Mouse (Mus musculus) spleen, embryonic (tissue): ENCODE measurements around the gene Tob1.

ENCODE experiments used
- CTCF ChIA-PET: fragments of 350-600 bp; sonication (Branson Sonifier 250); formaldehyde crosslinking; loops from one replicate; lab custom pipeline; 2022; lab: Charles Lee

Tob1 gene

GRCm38 (mm10) chr11:94229207-94229960, 18.1 kb downstream of the Tob1 start:
- CTCF ChIA-PET: interaction anchor here (0.7 kb wide), 1 partner anchor 607 kb away, joined by 3 read pairs; no protein-coding TSS in a partner anchor

DNA sequence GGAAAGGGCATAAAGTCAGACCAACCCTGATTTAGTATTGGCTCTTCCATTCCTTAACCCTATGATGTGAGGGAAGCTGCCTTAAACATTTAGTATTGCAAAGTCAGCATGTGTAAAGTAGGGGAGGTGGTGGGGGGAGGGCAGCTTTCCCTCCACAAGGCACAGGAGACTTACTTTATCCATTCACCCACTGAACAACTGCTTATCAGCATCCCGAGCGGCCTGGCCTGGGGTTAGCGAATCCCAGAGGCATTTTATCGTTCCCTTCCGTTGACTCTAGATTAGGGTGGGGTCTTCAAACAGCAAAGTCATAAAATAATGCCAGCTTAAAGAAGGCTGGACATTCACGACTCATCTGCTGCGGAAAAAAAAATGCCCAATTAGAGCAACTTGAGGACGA, 19.0 kb downstream of the Tob1 start:
- CTCF ChIA-PET: interaction anchor here (0.7 kb wide), 1 partner anchor 111 kb away, joined by 7 read pairs; no protein-coding TSS in a partner anchor

GRCm38 (mm10) chr11:94231821-94232552, 20.7 kb downstream of the Tob1 start:
- CTCF ChIA-PET: no interaction called here

DNA sequence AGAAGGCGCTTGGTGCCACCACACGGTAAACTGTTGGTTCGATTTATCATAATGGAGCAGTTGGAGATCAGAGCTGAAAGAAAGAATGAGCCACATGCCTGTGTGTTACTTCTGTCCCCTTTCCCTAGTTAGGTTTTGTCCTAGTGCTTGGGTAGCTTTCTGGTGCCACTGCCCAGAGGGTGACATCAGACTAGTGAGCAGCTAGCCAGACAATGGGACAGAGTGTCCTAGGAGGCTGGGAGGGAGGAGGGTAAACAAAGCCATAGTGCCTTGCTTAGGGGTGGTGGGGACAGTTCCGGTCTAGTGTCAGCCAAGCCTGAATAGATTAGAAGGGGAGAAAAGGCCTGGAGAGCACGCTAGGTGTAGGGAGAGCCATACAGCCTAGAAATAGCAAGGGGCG, 22.2 kb downstream of the Tob1 start:
- CTCF ChIA-PET: no interaction called here

DNA sequence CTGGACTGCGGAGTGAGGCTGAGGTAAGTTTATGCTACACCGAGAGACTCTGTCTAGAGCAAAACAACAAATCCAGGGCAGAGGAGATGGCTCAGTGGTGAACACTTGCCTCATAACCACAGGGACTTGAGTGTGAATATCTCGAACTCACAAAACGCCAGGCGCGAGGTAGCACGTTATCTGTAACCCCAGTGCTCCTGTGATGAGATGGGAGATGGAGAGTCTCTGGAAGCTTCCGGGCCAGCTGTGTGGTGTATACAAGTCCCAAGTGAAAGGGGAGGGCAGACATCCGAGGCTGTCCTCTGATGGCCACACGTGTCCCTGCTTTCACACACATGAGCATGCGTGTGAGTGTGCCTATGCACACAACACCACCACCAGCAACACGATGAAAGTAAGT, 23.1 kb downstream of the Tob1 start:
- CTCF ChIA-PET: no interaction called here

- CTCF ChIA-PET: no interaction called here
Measured at GRCm38 (mm10) chr11:94234857-94235256, 23.6 kb downstream of the Tob1 start.

DNA sequence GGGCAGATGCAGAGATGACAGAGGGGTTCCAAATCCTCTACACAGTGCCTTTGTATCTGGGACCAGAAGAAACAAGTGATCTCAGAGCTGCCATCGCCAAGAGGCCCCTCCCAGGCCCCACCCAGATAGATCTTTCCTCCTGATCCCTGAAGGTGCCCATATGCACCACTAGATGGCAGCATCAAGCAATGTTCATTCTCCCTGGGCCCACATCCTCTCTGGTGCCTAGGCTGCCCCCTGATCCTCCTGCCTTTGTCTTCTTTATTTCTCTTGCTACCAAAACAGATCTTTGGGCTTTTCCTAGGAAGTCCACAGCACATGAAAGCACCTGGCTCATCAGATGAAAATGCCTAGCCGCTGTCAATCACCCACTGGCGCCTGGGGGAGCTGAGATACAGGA, 24.8 kb downstream of the Tob1 start:
- CTCF ChIA-PET: interaction anchor here (0.6 to 1.6 kb wide), 2 partner anchors 41 to 284 kb away, joined by 5 to 15 read pairs; no protein-coding TSS in a partner anchor

- CTCF ChIA-PET: no interaction called here
Measured at GRCm38 (mm10) chr11:94238786-94239185, 27.5 kb downstream of the Tob1 start.

DNA sequence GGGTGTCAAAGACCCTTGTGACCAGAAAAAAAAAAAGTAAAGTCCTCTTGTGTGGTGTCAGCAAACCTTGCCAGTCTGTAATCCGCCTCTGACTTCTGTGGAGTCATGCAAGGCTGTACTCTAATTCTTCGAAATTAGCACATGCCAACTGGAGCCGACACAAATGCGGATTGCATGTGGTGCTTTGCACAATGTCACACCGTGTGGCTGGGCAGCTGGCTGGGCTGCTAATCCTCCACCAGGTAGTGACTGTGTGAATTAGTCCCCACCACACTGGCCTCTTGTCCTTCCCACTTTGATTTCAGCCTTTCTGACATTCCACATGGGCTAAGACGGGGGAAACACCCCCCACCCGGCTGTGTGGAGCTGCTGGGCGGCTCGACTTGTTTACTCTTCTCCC, 28.5 kb downstream of the Tob1 start:
- CTCF ChIA-PET: no interaction called here

- CTCF ChIA-PET: interaction anchor here (0.6 kb wide), 1 partner anchor 26 kb away, joined by 5 read pairs; no protein-coding TSS in a partner anchor
Measured at GRCm38 (mm10) chr11:94242760-94243421, 31.6 kb downstream of the Tob1 start.

- CTCF ChIA-PET: no interaction called here
Measured at GRCm38 (mm10) chr11:94243422-94244180, 32.3 kb downstream of the Tob1 start.

DNA sequence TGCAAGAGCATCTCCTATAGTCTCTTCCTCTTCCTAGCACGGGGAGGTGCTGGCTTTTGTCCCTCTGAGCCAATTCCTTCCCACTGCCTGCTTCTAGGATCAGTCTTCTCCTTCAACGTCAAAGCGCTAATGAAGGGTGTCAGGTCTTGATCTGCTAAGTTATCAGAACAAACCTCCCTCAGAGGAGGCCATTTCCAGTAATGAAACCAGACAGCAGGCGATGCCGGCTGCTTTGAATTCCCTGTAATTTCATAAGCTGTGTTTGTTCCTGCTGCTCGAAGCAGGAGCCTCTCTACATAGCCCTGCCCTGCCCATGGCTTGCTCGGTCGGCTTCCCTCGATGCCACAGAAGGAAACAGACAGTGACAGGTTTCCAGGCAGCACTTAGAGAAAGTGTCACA, 33.1 kb downstream of the Tob1 start:
- CTCF ChIA-PET: no interaction called here

DNA sequence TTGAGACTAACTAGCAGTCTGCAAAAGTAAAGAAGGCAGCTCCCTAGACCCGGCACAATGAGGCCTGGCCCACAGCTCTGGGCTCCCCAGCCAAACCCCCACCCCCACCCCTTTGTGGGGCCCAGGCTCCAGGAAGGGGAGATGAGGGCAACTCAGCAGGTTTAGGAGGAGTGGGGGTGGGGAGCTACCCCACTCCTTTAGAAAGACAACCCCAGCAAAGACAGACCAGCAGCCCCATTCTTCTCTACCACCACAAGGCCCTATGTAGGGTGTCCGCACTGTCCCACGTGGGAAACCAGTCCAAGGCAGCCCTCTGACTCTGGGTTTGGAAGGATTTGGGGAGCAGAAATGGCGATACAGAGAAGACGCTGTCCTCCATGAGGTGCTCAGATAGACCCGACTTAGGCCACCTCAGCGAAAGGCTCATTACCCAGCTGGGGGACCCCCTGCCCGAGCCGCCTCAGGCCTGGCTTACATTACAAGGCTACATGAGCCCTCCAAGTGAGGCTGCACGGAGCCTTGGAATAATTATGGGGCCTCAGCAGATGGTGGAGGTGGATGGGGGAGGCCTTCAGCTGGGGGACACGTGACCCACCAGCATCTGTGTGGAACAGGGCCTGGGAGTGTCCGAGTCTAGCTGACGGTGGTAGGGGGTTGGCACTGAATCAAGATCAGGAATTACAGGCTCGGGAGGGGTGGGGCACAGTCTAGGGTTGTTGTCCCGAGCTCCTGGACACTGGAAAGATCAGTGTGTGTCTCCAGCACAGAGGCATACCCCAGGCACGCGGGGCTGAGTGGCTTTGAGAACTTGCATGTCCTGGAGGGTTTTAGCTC, 34.9 kb downstream of the Tob1 start, which contains the start of gene Wfikkn2:
Gene Wfikkn2 (minus strand): TSS at position 51 of the 834 bp plus-strand sequence.
- CTCF ChIA-PET: interaction anchor here (0.7 kb wide), 1 partner anchor 25 kb away, joined by 9 read pairs; no protein-coding TSS in a partner anchor

DNA sequence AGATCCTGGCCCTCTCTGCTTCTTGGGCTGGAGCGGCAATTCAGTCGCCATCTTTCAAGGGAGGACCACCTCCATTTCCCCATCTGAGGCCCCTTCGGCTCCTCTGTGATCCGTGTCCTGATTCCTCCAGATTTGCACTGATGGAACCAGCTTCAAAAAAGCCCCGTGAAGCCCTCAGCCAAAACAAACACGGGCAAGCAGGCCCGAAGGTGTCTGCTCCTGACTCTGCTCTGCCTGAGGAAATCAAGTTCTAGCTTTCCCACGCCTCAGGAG, 35.5 kb downstream of the Tob1 start:
- CTCF ChIA-PET: interaction anchor here (0.7 kb wide), 1 partner anchor 25 kb away, joined by 9 read pairs; no protein-coding TSS in a partner anchor

DNA sequence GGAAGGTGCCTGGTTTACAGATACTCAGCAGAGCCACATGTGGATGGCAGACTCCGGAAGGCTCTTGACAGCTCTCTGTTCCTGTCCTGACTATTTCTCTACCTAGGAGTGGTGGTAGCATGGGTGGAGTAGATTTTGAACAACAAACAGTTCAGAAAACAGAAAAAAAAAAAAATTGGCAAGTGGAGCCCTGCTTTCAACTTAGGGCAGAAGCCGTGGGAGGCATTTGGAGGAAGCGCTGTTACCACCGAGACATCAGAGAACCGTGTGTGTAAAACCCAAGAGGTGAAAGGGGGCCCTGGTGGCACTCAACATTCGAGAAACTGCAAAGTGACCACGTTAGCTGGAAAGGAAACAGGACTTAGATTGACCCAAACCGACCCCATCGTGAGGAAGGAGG, 41.9 kb downstream of the Tob1 start:
- CTCF ChIA-PET: no interaction called here

DNA sequence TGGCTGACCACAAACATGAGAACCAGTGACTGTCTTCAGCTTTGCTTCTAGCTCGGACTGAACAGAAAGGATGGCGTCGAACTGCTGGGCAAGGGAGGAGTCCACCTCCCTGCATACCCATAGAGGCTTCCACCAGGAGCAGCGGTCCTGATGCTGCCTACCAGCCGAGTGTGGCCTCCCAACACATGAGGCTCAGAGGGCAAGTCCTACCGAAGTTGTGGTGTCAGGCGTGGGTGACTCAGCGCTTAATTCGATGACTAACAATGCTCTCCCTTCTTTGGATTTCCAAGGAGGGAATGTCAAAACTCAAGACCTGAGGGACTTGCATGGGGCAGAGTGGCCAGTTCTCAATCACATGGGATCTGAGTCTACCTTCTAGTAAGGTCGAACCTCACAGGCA, 42.4 kb downstream of the Tob1 start:
- CTCF ChIA-PET: no interaction called here

DNA sequence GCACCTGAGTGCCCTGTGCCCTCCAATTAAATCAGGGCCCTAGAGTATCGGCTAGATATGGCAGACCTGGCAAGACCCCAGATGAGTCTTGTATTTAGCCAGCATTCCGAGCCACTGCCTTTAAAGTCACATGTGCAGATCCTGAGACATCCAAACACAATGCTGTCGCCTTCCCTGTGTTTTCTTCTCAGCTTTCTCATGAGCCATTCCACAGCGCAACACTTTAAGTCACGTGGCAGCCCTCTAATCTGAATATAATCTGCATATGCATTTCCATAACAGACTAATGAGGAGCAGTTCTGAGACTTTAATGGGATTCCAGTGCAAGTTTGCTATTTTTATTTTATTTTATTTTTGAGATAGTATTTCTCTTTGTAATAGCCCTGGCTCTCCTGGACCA, 44.5 kb downstream of the Tob1 start:
- CTCF ChIA-PET: no interaction called here

- CTCF ChIA-PET: no interaction called here
Measured at GRCm38 (mm10) chr11:94257987-94258386, 46.7 kb downstream of the Tob1 start.

DNA sequence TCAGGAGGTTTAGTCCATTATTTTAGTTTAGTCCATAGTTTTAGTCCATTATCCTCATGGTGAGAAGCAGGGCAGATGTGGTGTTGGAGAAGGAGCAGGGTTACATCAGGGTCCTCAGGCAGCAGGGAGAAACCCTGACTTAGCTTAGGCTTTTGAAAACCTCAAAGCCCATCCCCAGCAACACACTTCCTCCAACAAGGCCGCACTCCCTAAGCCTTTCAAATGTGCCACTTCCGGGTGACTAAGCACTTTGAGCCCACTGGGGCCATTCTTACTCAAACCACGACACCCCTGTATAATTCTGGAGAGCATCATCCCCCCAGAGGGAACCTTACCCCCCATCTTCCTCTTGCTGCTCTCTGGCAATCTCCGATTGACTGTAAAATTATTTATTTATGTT, 48.6 kb downstream of the Tob1 start:
- CTCF ChIA-PET: no interaction called here

DNA sequence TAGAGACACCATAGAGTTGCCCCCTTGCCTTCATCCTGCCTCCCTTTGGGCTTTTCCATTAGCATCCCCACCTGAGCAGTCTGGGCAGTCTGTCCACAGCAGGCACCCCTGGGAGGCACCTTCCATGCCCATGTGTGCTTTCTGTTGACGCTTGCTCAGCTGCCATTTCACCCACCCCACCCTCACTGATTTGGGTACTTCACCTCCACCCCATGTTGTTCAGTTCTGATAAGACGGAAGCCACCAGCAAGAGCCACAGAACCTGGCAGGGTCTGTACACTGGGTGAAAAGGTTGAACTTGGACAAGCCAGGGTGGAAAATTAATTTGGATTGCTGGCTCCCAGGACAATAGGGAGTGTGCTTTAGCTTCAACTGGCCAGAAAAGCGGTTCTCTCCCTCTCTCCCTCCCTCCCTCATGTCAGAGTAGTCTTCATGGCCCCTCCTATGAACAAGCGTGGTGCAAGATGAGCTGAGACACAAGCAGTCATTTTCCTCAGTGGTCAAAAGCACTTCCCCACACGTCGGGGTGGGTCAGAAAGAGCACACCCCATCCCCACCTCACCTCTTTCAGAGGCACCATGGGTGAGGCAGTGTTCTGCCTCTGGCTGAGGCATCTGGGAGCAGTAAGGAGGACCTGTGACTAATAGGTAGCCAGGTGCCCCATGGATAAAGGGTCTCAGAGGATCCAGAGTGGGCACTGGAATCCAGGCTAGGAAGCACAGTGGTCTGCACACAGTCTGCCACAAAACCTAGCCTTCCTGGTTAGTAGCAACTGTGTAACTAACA, 50.5 kb downstream of the Tob1 start:
- CTCF ChIA-PET: no interaction called here
